Mouse (Mus musculus): ENCODE data around the gene Ccdc87. TPM values are rescaled to one million over a fixed set of nuclear protein-coding genes. Genes with fewer than 3 reads are reported as not detected.

The Ccdc87 gene
- total and polyA plus RNA-seq, 3 experiments, result 0.05 TPM; not detected in 2

GRCm38 (mm10) chr19:4847490-4847889, 8.3 kb downstream of the Ccdc87 start:
- H3K4me3 ChIP-seq (ENCODE audit: low read depth, low read length), result no peak overlapping the region
- H3K36me3 ChIP-seq (replicated peaks), result no peaks in the 10 kb centered on the region
- DNase-seq (ENCODE audit: low spot score) (no peak), ATAC-seq (ENCODE audit: extremely low read depth, insufficient number of reproducible peaks, low FRiP score, poor library complexity, severe bottlenecking) (no peak)
- H3K4me1 ChIP-seq (ENCODE audit: insufficient read depth, low read depth, low read length), result peaks cover 2% of the 10 kb centered on the region; the same call in 1 of the 2 replicates
- no peak for TF ChIP-seq GATA2 (IDR thresholded peaks at IDR 0.05; ENCODE audit: borderline replicate concordance, low read depth, low read length)
- no peak for TF ChIP-seq CTCF (IDR thresholded peaks at IDR 0.05; ENCODE audit: low read depth, low read length)
- no peak for TF ChIP-seq POLR2AphosphoS5 (IDR thresholded peaks at IDR 0.05; ENCODE audit: insufficient replicate concordance, low read depth, low read length)
- TF ChIP-seq GATA1 (IDR thresholded peaks at IDR 0.05; ENCODE audit: borderline replicate concordance, low read length), result no peak
- TF ChIP-seq TAL1 (conservative IDR thresholded peaks at IDR 0.05; ENCODE audit: low read depth, low read length), result no peak
- no peaks in the 10 kb centered on the region for H3K9me3 ChIP-seq (replicated peaks)
- H3K27me3 ChIP-seq (ENCODE audit: insufficient read depth, low read length), result peaks cover 31% of the 10 kb centered on the region

GRCm38 (mm10) chr19:4849800-4850199, 10.6 kb downstream of the Ccdc87 start:
- Histone ChIP-seq H3K9me3 (replicated peaks) (no peaks in the 10 kb centered on the region), H3K27me3 (ENCODE audit: insufficient read depth, low read length) (peaks cover 38% of the 10 kb centered on the region), H3K4me1 (ENCODE audit: insufficient read depth, low read depth, low read length) (peaks cover 2% of the 10 kb centered on the region; the same call in 1 of the 2 replicates), H3K36me3 (replicated peaks) (no peaks in the 10 kb centered on the region), H3K4me3 (ENCODE audit: low read depth, low read length) (no peak overlapping the region)
- DNase-seq (ENCODE audit: low spot score) (no peak), ATAC-seq (ENCODE audit: extremely low read depth, insufficient number of reproducible peaks, low FRiP score, poor library complexity, severe bottlenecking) (no peak)
- TF ChIP-seq GATA2 (IDR thresholded peaks at IDR 0.05; ENCODE audit: borderline replicate concordance, low read depth, low read length) (no peak), CTCF (IDR thresholded peaks at IDR 0.05; ENCODE audit: low read depth, low read length) (no peak), TAL1 (conservative IDR thresholded peaks at IDR 0.05; ENCODE audit: low read depth, low read length) (no peak), GATA1 (IDR thresholded peaks at IDR 0.05; ENCODE audit: borderline replicate concordance, low read length) (no peak), POLR2AphosphoS5 (IDR thresholded peaks at IDR 0.05; ENCODE audit: insufficient replicate concordance, low read depth, low read length) (no peak)

GRCm38 (mm10) chr19:4850281-4850680, 11.1 kb downstream of the Ccdc87 start:
- H3K27me3 ChIP-seq (ENCODE audit: insufficient read depth, low read length), result peaks cover 42% of the 10 kb centered on the region
- DNase-seq (ENCODE audit: low spot score) (no peak), ATAC-seq (ENCODE audit: extremely low read depth, insufficient number of reproducible peaks, low FRiP score, poor library complexity, severe bottlenecking) (no peak)
- H3K9me3 ChIP-seq (replicated peaks), result no peaks in the 10 kb centered on the region
- TF ChIP-seq CTCF (IDR thresholded peaks at IDR 0.05; ENCODE audit: low read depth, low read length) (no peak), TAL1 (conservative IDR thresholded peaks at IDR 0.05; ENCODE audit: low read depth, low read length) (no peak), GATA1 (IDR thresholded peaks at IDR 0.05; ENCODE audit: borderline replicate concordance, low read length) (no peak), GATA2 (IDR thresholded peaks at IDR 0.05; ENCODE audit: borderline replicate concordance, low read depth, low read length) (no peak), POLR2AphosphoS5 (IDR thresholded peaks at IDR 0.05; ENCODE audit: insufficient replicate concordance, low read depth, low read length) (no peak)
- H3K4me3 ChIP-seq (ENCODE audit: low read depth, low read length), result no peak overlapping the region
- H3K36me3 ChIP-seq (replicated peaks), result no peaks in the 10 kb centered on the region
- peaks cover 5% of the 10 kb centered on the region for H3K4me1 ChIP-seq (ENCODE audit: insufficient read depth, low read depth, low read length)

GRCm38 (mm10) chr19:4854552-4855469, 15.6 kb downstream of the Ccdc87 start, which contains the start of gene Ctsf:
Ctsf (plus strand) TSS chr19:4855130.
- Histone ChIP-seq H3K4me3 (ENCODE audit: low read depth, low read length) (no peak within 1 kb of the TSS), H3K4me1 (ENCODE audit: insufficient read depth, low read depth, low read length) (peaks cover 8% of the 10 kb centered on the region), H3K36me3 (replicated peaks) (no peaks in the 10 kb centered on the region), H3K27me3 (ENCODE audit: insufficient read depth, low read length) (peaks cover 62% of the 10 kb centered on the region), H3K9me3 (replicated peaks) (no peaks in the 10 kb centered on the region)
- no peak for ATAC-seq (ENCODE audit: extremely low read depth, insufficient number of reproducible peaks, low FRiP score, poor library complexity, severe bottlenecking)
- no peak for DNase-seq (ENCODE audit: low spot score)
- TF ChIP-seq GATA1 (IDR thresholded peaks at IDR 0.05; ENCODE audit: borderline replicate concordance, low read length) (no peak), GATA2 (IDR thresholded peaks at IDR 0.05; ENCODE audit: borderline replicate concordance, low read depth, low read length) (no peak), CTCF (IDR thresholded peaks at IDR 0.05; ENCODE audit: low read depth, low read length) (no peak), POLR2AphosphoS5 (IDR thresholded peaks at IDR 0.05; ENCODE audit: insufficient replicate concordance, low read depth, low read length) (no peak), TAL1 (conservative IDR thresholded peaks at IDR 0.05; ENCODE audit: low read depth, low read length) (no peak)

GRCm38 (mm10) chr19:4855470-4855820, 16.3 kb downstream of the Ccdc87 start:
- H3K9me3 ChIP-seq (replicated peaks), result no peaks in the 10 kb centered on the region
- H3K4me3 ChIP-seq (ENCODE audit: low read depth, low read length), result no peak overlapping the region
- H3K36me3 ChIP-seq (replicated peaks), result no peaks in the 10 kb centered on the region
- peaks cover 8% of the 10 kb centered on the region for H3K4me1 ChIP-seq (ENCODE audit: insufficient read depth, low read depth, low read length)
- peaks cover 62% of the 10 kb centered on the region for H3K27me3 ChIP-seq (ENCODE audit: insufficient read depth, low read length)
- DNase-seq (ENCODE audit: low spot score) (no peak), ATAC-seq (ENCODE audit: extremely low read depth, insufficient number of reproducible peaks, low FRiP score, poor library complexity, severe bottlenecking) (no peak)
- TF ChIP-seq CTCF (IDR thresholded peaks at IDR 0.05; ENCODE audit: low read depth, low read length), result no peak
- no peak for TF ChIP-seq POLR2AphosphoS5 (IDR thresholded peaks at IDR 0.05; ENCODE audit: insufficient replicate concordance, low read depth, low read length)
- TF ChIP-seq GATA1 (IDR thresholded peaks at IDR 0.05; ENCODE audit: borderline replicate concordance, low read length), result no peak
- TF ChIP-seq GATA2 (IDR thresholded peaks at IDR 0.05; ENCODE audit: borderline replicate concordance, low read depth, low read length), result no peak
- TF ChIP-seq TAL1 (conservative IDR thresholded peaks at IDR 0.05; ENCODE audit: low read depth, low read length), result no peak

DNA sequence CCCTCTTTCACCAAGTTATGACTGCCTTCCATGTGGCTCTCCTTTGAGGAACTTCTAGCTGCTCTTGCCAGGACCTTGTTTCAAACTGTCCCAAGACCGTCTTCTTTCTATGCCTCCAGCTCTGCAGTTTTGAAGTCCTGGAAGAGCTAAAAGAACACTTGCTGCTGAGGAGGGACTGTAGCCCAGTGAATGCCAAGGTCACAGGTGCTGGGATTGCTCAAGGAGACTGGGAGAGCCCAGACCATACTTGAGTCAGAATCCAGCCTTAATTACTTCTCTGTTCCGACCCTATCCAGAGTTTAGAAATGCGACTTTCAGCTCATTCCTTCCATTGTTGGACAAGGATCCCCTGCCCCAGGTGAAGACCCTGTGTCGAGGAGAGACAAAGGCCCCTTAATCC, 16.8 kb downstream of the Ccdc87 start:
- TF ChIP-seq GATA1 (IDR thresholded peaks at IDR 0.05; ENCODE audit: borderline replicate concordance, low read length), result no peak
- TF ChIP-seq CTCF (IDR thresholded peaks at IDR 0.05; ENCODE audit: low read depth, low read length), result no peak
- TF ChIP-seq TAL1 (conservative IDR thresholded peaks at IDR 0.05; ENCODE audit: low read depth, low read length), result no peak
- no peak for TF ChIP-seq GATA2 (IDR thresholded peaks at IDR 0.05; ENCODE audit: borderline replicate concordance, low read depth, low read length)
- no peak for TF ChIP-seq POLR2AphosphoS5 (IDR thresholded peaks at IDR 0.05; ENCODE audit: insufficient replicate concordance, low read depth, low read length)
- peaks cover 59% of the 10 kb centered on the region for H3K27me3 ChIP-seq (ENCODE audit: insufficient read depth, low read length)
- no peaks in the 10 kb centered on the region for H3K36me3 ChIP-seq (replicated peaks)
- ATAC-seq (ENCODE audit: extremely low read depth, insufficient number of reproducible peaks, low FRiP score, poor library complexity, severe bottlenecking) (no peak), DNase-seq (ENCODE audit: low spot score) (no peak)
- no peak overlapping the region for H3K4me3 ChIP-seq (ENCODE audit: low read depth, low read length)
- no peaks in the 10 kb centered on the region for H3K9me3 ChIP-seq (replicated peaks)
- H3K4me1 ChIP-seq (ENCODE audit: insufficient read depth, low read depth, low read length), result peaks cover 8% of the 10 kb centered on the region

Measured in G1E (cell line).